Mouse (Mus musculus) layer of hippocampus, adult 8-10 months (tissue): ENCODE results near the gene Ablim2. TPM values are rescaled to one million over a fixed set of nuclear protein-coding genes. Genes with fewer than 3 reads are reported as not detected.
A peak's percentile ranks its signal among the peaks of the same experiment; 100 is the strongest.

Source experiments
- DNase-seq, 2 experiments: peaks; one replicate each; pipeline ENCODE4 v3.0.0; 2022; ENCODE audit warnings: low spot score in 2 of 2
- total RNA-seq, 4 experiments: library from RNA; stranded (reverse); gene quantifications; 2 replicates each; pipeline ENCODE4 v1.2.4; 2022

Gene Ablim2
- total RNA-seq, 4 experiments from 2014 or later, result 114 to 158 (median 135) TPM

GRCm38 (mm10) chr5:35811639-35812295 is 54.1 kb downstream of the Ablim2 start:
- no peak for DNase-seq

- DNase-seq, result peak; percentile 78 to 79
Measured at GRCm38 (mm10) chr5:35814334-35814941, 56.8 kb downstream of the Ablim2 start.

- no peak for DNase-seq
Measured at GRCm38 (mm10) chr5:35815051-35815450, 57.4 kb downstream of the Ablim2 start.

- DNase-seq, result no peak
Measured at GRCm38 (mm10) chr5:35817266-35817665, 59.6 kb downstream of the Ablim2 start.

- DNase-seq, result no peak
Measured at GRCm38 (mm10) chr5:35817882-35818281, 60.2 kb downstream of the Ablim2 start.

- no peak for DNase-seq
Measured at GRCm38 (mm10) chr5:35822721-35823120, 65.0 kb downstream of the Ablim2 start.

GRCm38 (mm10) chr5:35826465-35826864 is 68.8 kb downstream of the Ablim2 start:
- DNase-seq, result no peak

- DNase-seq, result peak; percentile 65 to 77
Measured at GRCm38 (mm10) chr5:35827075-35827474, 69.4 kb downstream of the Ablim2 start.

- no peak for DNase-seq
Measured at GRCm38 (mm10) chr5:35827856-35828255, 70.2 kb downstream of the Ablim2 start.

- DNase-seq, result peak; percentile 62 to 71
Measured at GRCm38 (mm10) chr5:35830101-35830500, 72.4 kb downstream of the Ablim2 start.

- DNase-seq, result no peak
Measured at GRCm38 (mm10) chr5:35833881-35834280, 76.2 kb downstream of the Ablim2 start.

GRCm38 (mm10) chr5:35836992-35837391 is 79.3 kb downstream of the Ablim2 start:
- no peak for DNase-seq

- no peak for DNase-seq
Measured at GRCm38 (mm10) chr5:35839262-35839661, 81.6 kb downstream of the Ablim2 start.

GRCm38 (mm10) chr5:35851485-35851884 is 93.8 kb downstream of the Ablim2 start:
- DNase-seq, result no peak

GRCm38 (mm10) chr5:35853463-35853862 is 95.8 kb downstream of the Ablim2 start:
- no peak for DNase-seq

- DNase-seq, result no peak
Measured at GRCm38 (mm10) chr5:35856245-35856644, 98.6 kb downstream of the Ablim2 start.

GRCm38 (mm10) chr5:35858069-35858468 is 100.4 kb downstream of the Ablim2 start:
- peak in 1 of 2 experiments; percentile 65 for DNase-seq

- no peak for DNase-seq
Measured at GRCm38 (mm10) chr5:35861456-35861855, 103.8 kb downstream of the Ablim2 start.

GRCm38 (mm10) chr5:35869973-35870372 is 112.3 kb downstream of the Ablim2 start:
- no peak for DNase-seq

- DNase-seq, result peak; percentile 58 to 77
Measured at GRCm38 (mm10) chr5:35870408-35871012, 112.8 kb downstream of the Ablim2 start.

GRCm38 (mm10) chr5:35873382-35873781 is 115.7 kb downstream of the Ablim2 start:
- no peak for DNase-seq

GRCm38 (mm10) chr5:35876236-35876635 is 118.6 kb downstream of the Ablim2 start:
- DNase-seq, result no peak

GRCm38 (mm10) chr5:35879199-35879598 is 121.5 kb downstream of the Ablim2 start:
- DNase-seq, result peak; percentile 80 to 83
